Mouse (Mus musculus): ENCODE results near the gene Ttc6. TPM values are rescaled to one million over a fixed set of nuclear protein-coding genes. Genes with fewer than 3 reads are reported as not detected.

The Ttc6 gene
- polyA plus RNA-seq, 1 experiment from 2014 or later = 0.43 TPM

DNA sequence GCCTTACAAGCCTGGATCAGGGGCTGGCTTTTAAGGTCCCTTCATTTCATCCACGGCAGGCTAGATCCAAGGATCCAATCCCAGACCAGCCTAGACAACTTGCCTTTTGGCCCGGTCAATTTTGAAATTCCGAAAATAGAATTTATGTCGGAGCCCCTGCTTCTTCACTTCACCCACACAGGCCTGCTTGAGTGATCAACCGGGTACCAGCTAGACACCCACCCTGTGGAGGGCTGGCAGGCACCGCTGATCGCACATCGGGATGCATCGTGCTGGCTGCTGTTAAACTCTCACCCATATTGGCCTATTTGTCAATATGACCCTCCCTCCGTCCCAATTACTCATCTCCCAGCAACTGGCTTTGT is 20.3 kb upstream of the Ttc6 start:
- Histone ChIP-seq H3K36me3 (ENCODE audit: control insufficient read depth, insufficient read depth) (no peaks in the 10 kb centered on the region; the same call in 1 of the 2 replicates), H3K9me3 (ENCODE audit: control insufficient read depth) (no peaks in the 10 kb centered on the region), H3K27ac (ENCODE audit: low read depth, low read length) (0 out of 2 replicates have a peak overlapping the region, but pooled peaks have one; percentile 57), H3K4me1 (replicated peaks; ENCODE audit: control insufficient read depth, insufficient read depth, low read length) (no peaks in the 10 kb centered on the region), H3K4me2 (replicated peaks; ENCODE audit: low read depth) (peak overlapping the region; percentile 84), H3K4me3 (ENCODE audit: low read depth, low read length) (peak overlapping the region; percentile 70), H3K9ac (ENCODE audit: low read depth, low read length) (peak overlapping the region; percentile 12; the same call in 1 of the 2 replicates), H3K27me3 (replicated peaks; ENCODE audit: control insufficient read depth, insufficient read depth, low read length) (peaks cover 44% of the 10 kb centered on the region)
- no peak for ATAC-seq
- WGBS = 2% methylated on average over 10 of the region's 10 CpGs
- no peak for TF ChIP-seq CTCF (IDR thresholded peaks at IDR 0.05; ENCODE audit: low read depth)

- TF ChIP-seq CTCF (IDR thresholded peaks at IDR 0.05; ENCODE audit: low read depth) = peak; percentile 77
- peak overlapping the region; percentile 95 for H3K27ac ChIP-seq (ENCODE audit: low read depth, low read length)
- H3K4me2 ChIP-seq (replicated peaks; ENCODE audit: low read depth) = peak overlapping the region; percentile 84
- peak overlapping the region; percentile 70 for H3K4me3 ChIP-seq (ENCODE audit: low read depth, low read length)
- 2% methylated on average over 31 of the region's 31 CpGs for WGBS
- H3K36me3 ChIP-seq (ENCODE audit: control insufficient read depth, insufficient read depth) = no peaks in the 10 kb centered on the region; the same call in 1 of the 2 replicates
- peak overlapping the region; percentile 71 for H3K9ac ChIP-seq (ENCODE audit: low read depth, low read length)
- peaks cover 51% of the 10 kb centered on the region for H3K27me3 ChIP-seq (replicated peaks; ENCODE audit: control insufficient read depth, insufficient read depth, low read length)
- H3K9me3 ChIP-seq (ENCODE audit: control insufficient read depth) = no peaks in the 10 kb centered on the region
- no peaks in the 10 kb centered on the region for H3K4me1 ChIP-seq (replicated peaks; ENCODE audit: control insufficient read depth, insufficient read depth, low read length)
- ATAC-seq = no peak
Observed at GRCm38 (mm10) chr12:57544641-57545370, 19.1 kb upstream of the Ttc6 start.

- peaks cover 57% of the 10 kb centered on the region for H3K27me3 ChIP-seq (replicated peaks; ENCODE audit: control insufficient read depth, insufficient read depth, low read length)
- H3K9ac ChIP-seq (ENCODE audit: low read depth, low read length) = peak overlapping the region; percentile 71
- no peaks in the 10 kb centered on the region; the same call in 1 of the 2 replicates for H3K36me3 ChIP-seq (ENCODE audit: control insufficient read depth, insufficient read depth)
Observed at GRCm38 (mm10) chr12:57545371-57546241, 18.3 kb upstream of the Ttc6 start.

GRCm38 (mm10) chr12:57546415-57547201 is 17.3 kb upstream of the Ttc6 start, which contains the start of gene Foxa1:
Foxa1 (minus strand) TSS chr12:57546916.
- ATAC-seq = peak; percentile 66
- Histone ChIP-seq H3K27me3 (replicated peaks; ENCODE audit: control insufficient read depth, insufficient read depth, low read length) (peaks cover 66% of the 10 kb centered on the region), H3K27ac (ENCODE audit: low read depth, low read length) (peak within 1 kb of the TSS; percentile 95), H3K4me2 (replicated peaks; ENCODE audit: low read depth) (peak within 1 kb of the TSS; percentile 84), H3K9ac (ENCODE audit: low read depth, low read length) (peak within 1 kb of the TSS; percentile 71), H3K36me3 (ENCODE audit: control insufficient read depth, insufficient read depth) (no peaks in the 10 kb centered on the region; the same call in 1 of the 2 replicates), H3K9me3 (ENCODE audit: control insufficient read depth) (no peaks in the 10 kb centered on the region), H3K4me3 (ENCODE audit: low read depth, low read length) (peak within 1 kb of the TSS; percentile 70), H3K4me1 (replicated peaks; ENCODE audit: control insufficient read depth, insufficient read depth, low read length) (no peaks in the 10 kb centered on the region)
- WGBS = 2% methylated on average over 32 of the region's 32 CpGs
- TF ChIP-seq CTCF (IDR thresholded peaks at IDR 0.05; ENCODE audit: low read depth) = no peak

More at GRCm38 (mm10) chr12:57545371-57546241, 18.3 kb upstream of the Ttc6 start:
- H3K4me2 ChIP-seq (replicated peaks; ENCODE audit: low read depth) = peak overlapping the region; percentile 84
- ATAC-seq = peak; percentile 61
- WGBS = under 1% methylated on average over 91 of the region's 106 CpGs
- peak overlapping the region; percentile 70 for H3K4me3 ChIP-seq (ENCODE audit: low read depth, low read length)
- no peaks in the 10 kb centered on the region for H3K4me1 ChIP-seq (replicated peaks; ENCODE audit: control insufficient read depth, insufficient read depth, low read length)
- peak overlapping the region; percentile 95 for H3K27ac ChIP-seq (ENCODE audit: low read depth, low read length)
- no peaks in the 10 kb centered on the region for H3K9me3 ChIP-seq (ENCODE audit: control insufficient read depth)
- no peak for TF ChIP-seq CTCF (IDR thresholded peaks at IDR 0.05; ENCODE audit: low read depth)

GRCm38 (mm10) chr12:57547890-57548289 is 16.0 kb upstream of the Ttc6 start:
- H3K4me3 ChIP-seq (ENCODE audit: low read depth, low read length) = no peak overlapping the region

More at GRCm38 (mm10) chr12:57547890-57548289, 16.0 kb upstream of the Ttc6 start:
- Histone ChIP-seq H3K27ac (ENCODE audit: low read depth, low read length) (no peak overlapping the region), H3K27me3 (replicated peaks; ENCODE audit: control insufficient read depth, insufficient read depth, low read length) (peaks cover 64% of the 10 kb centered on the region), H3K36me3 (ENCODE audit: control insufficient read depth, insufficient read depth) (no peaks in the 10 kb centered on the region; the same call in 1 of the 2 replicates), H3K4me2 (replicated peaks; ENCODE audit: low read depth) (peak overlapping the region; percentile 32), H3K4me1 (replicated peaks; ENCODE audit: control insufficient read depth, insufficient read depth, low read length) (no peaks in the 10 kb centered on the region), H3K9me3 (ENCODE audit: control insufficient read depth) (no peaks in the 10 kb centered on the region), H3K9ac (ENCODE audit: low read depth, low read length) (no peak overlapping the region)
- TF ChIP-seq CTCF (IDR thresholded peaks at IDR 0.05; ENCODE audit: low read depth) = no peak
- WGBS = 14% methylated on average over 9 of the region's 9 CpGs
- no peak for ATAC-seq

Measured in intestine, postnatal 0 days (tissue).